Mouse (Mus musculus): ENCODE results near the gene Plekha3. TPM values are rescaled to one million over a fixed set of nuclear protein-coding genes. Genes with fewer than 3 reads are reported as not detected.
A peak's percentile ranks its signal among the peaks of the same experiment; 100 is the strongest.

The Plekha3 gene
- total and polyA plus RNA-seq, 3 experiments: 12.1 to 38.6 (median 30.0) TPM

GRCm38 (mm10) chr2:76643801-76644200 is 31.3 kb upstream of the Plekha3 start:
- dilution Hi-C loops (cut with MboI; ENCODE audit: extremely low pct_ligation_motif_present, extremely low pct_unique_long_range_greater_than_20kb, low sequenced_read_pairs) (no loop called here), in situ Hi-C loops (cut with MboI; ENCODE audit: low pct_ligation_motif_present, low pct_unique_long_range_greater_than_20kb, low sequenced_read_pairs) (no loop called here)
- DNase-seq (ENCODE audit: extremely low read depth): no peak
- peaks cover 0 to 11% of the 10 kb centered on the region in 2 experiments for H3K36me3 ChIP-seq (replicated peaks in 1 of 2; ENCODE audit: control insufficient read depth in 1 of 2, insufficient read depth in 1 of 2, low read length in 1 of 2)
- H3K27me3 ChIP-seq (replicated peaks): no peaks in the 10 kb centered on the region
- peaks cover 4 to 7% of the 10 kb centered on the region in 2 experiments; a peak in 3 of 4 replicates for H3K4me1 ChIP-seq (ENCODE audit: control insufficient read depth in 1 of 2, insufficient read depth in 2 of 2)
- H3K4me3 ChIP-seq (replicated peaks in 1 of 3; ENCODE audit: low read depth in 2 of 3, low read length in 2 of 3, poor library complexity in 1 of 3): no peak overlapping the region
- H3K4me2 ChIP-seq (ENCODE audit: insufficient read depth, low read depth, poor library complexity, severe bottlenecking): no peak overlapping the region
- H3K27ac ChIP-seq (ENCODE audit: insufficient read depth, low read depth): no peak overlapping the region
- TF ChIP-seq TBP (conservative IDR thresholded peaks at IDR 0.05; ENCODE audit: low read depth, low read length): no peak
- no peak overlapping the region for H3K9ac ChIP-seq (ENCODE audit: insufficient read depth, low read depth)
- H3K79me2 ChIP-seq (replicated peaks; ENCODE audit: control insufficient read depth, extremely low read depth, insufficient read depth, poor library complexity, severe bottlenecking): no peaks in the 10 kb centered on the region
- no peaks in the 10 kb centered on the region for H3K9me3 ChIP-seq (replicated peaks; ENCODE audit: low read length)

- dilution Hi-C loops (cut with MboI; ENCODE audit: extremely low pct_ligation_motif_present, extremely low pct_unique_long_range_greater_than_20kb, low sequenced_read_pairs): no loop called here
- Histone ChIP-seq H3K36me3 (replicated peaks in 1 of 2; ENCODE audit: control insufficient read depth in 1 of 2, insufficient read depth in 1 of 2, low read length in 1 of 2) (no peaks in the 10 kb centered on the region), H3K27me3 (replicated peaks) (no peaks in the 10 kb centered on the region), H3K4me3 (replicated peaks in 1 of 3; ENCODE audit: low read depth in 2 of 3, low read length in 2 of 3, poor library complexity in 1 of 3) (peak overlapping the region; percentile 54 to 86 (median 68)), H3K4me1 (ENCODE audit: control insufficient read depth in 1 of 2, insufficient read depth in 2 of 2) (peaks cover 4 to 7% of the 10 kb centered on the region in 2 experiments; a peak in 3 of 4 replicates), H3K9ac (ENCODE audit: insufficient read depth, low read depth) (peak overlapping the region; percentile 10; the same call in 1 of the 2 replicates), H3K79me2 (replicated peaks; ENCODE audit: control insufficient read depth, extremely low read depth, insufficient read depth, poor library complexity, severe bottlenecking) (no peaks in the 10 kb centered on the region), H3K4me2 (ENCODE audit: insufficient read depth, low read depth, poor library complexity, severe bottlenecking) (peak overlapping the region; percentile 84), H3K9me3 (replicated peaks; ENCODE audit: low read length) (no peaks in the 10 kb centered on the region), H3K27ac (ENCODE audit: insufficient read depth, low read depth) (no peak overlapping the region)
- in situ Hi-C loops (cut with MboI; ENCODE audit: low pct_ligation_motif_present, low pct_unique_long_range_greater_than_20kb, low sequenced_read_pairs): no loop called here
- TF ChIP-seq SIN3A (IDR thresholded peaks at IDR 0.05; ENCODE audit: low read length) (0 out of 2 replicates have a peak, but pooled peaks have one; percentile 2), ZC3H11A (IDR thresholded peaks at IDR 0.05; ENCODE audit: low read depth, low read length) (no peak), MXI1 (IDR thresholded peaks at IDR 0.05; ENCODE audit: low read depth, low read length) (peak; percentile 29; the same call in 1 of the 2 replicates)
- DNase-seq (ENCODE audit: extremely low read depth): no peak
Observed at GRCm38 (mm10) chr2:76647441-76647869, 27.6 kb upstream of the Plekha3 start.

GRCm38 (mm10) chr2:76647883-76648570 is 27.1 kb upstream of the Plekha3 start, which contains the start of the genes Prkra and Pjvk:
Prkra (minus strand) TSS chr2:76648015.
Pjvk (plus strand) TSS chr2:76648476.
- DNase-seq (ENCODE audit: extremely low read depth): peak; percentile 83
- no peaks in the 10 kb centered on the region for H3K79me2 ChIP-seq (replicated peaks; ENCODE audit: control insufficient read depth, extremely low read depth, insufficient read depth, poor library complexity, severe bottlenecking)
- no peaks in the 10 kb centered on the region for H3K36me3 ChIP-seq (replicated peaks in 1 of 2; ENCODE audit: control insufficient read depth in 1 of 2, insufficient read depth in 1 of 2, low read length in 1 of 2)
- no peak within 1 kb of the TSS for H3K27ac ChIP-seq (ENCODE audit: insufficient read depth, low read depth)
- H3K9ac ChIP-seq (ENCODE audit: insufficient read depth, low read depth): peak within 1 kb of the TSS; percentile 46
- peak within 1 kb of the TSS; percentile 84 for H3K4me2 ChIP-seq (ENCODE audit: insufficient read depth, low read depth, poor library complexity, severe bottlenecking)
- in situ Hi-C loops (cut with MboI; ENCODE audit: low pct_ligation_motif_present, low pct_unique_long_range_greater_than_20kb, low sequenced_read_pairs) (no loop called here), dilution Hi-C loops (cut with MboI; ENCODE audit: extremely low pct_ligation_motif_present, extremely low pct_unique_long_range_greater_than_20kb, low sequenced_read_pairs) (no loop called here)
- peak within 1 kb of the TSS; percentile 54 to 86 (median 68) for H3K4me3 ChIP-seq (replicated peaks in 1 of 3; ENCODE audit: low read depth in 2 of 3, low read length in 2 of 3, poor library complexity in 1 of 3)
- no peaks in the 10 kb centered on the region for H3K9me3 ChIP-seq (replicated peaks; ENCODE audit: low read length)
- peaks cover 4 to 7% of the 10 kb centered on the region in 2 experiments; a peak in 3 of 4 replicates for H3K4me1 ChIP-seq (ENCODE audit: control insufficient read depth in 1 of 2, insufficient read depth in 2 of 2)
- H3K27me3 ChIP-seq (replicated peaks): no peaks in the 10 kb centered on the region
- TF ChIP-seq CTCF (conservative IDR thresholded peaks at IDR 0.05 in 1 of 2, IDR thresholded peaks at IDR 0.05 in 1 of 2; ENCODE audit: low read depth in 2 of 2, low read length in 2 of 2): no peak
- 0 out of 2 replicates have a peak, but pooled peaks have one; percentile 44 for TF ChIP-seq MAZ (IDR thresholded peaks at IDR 0.05; ENCODE audit: low read depth, low read length)
- no peak for TF ChIP-seq TBP (conservative IDR thresholded peaks at IDR 0.05; ENCODE audit: low read depth, low read length)
- no peak for TF ChIP-seq UBTF (IDR thresholded peaks at IDR 0.05; ENCODE audit: low read depth, low read length)
- no peak for TF ChIP-seq IRF4 (IDR thresholded peaks at IDR 0.05; ENCODE audit: low read depth, low read length)
- no peak for TF ChIP-seq ETS1 (conservative IDR thresholded peaks at IDR 0.05; ENCODE audit: low read depth, low read length)
- TF ChIP-seq GABPA (IDR thresholded peaks at IDR 0.05; ENCODE audit: insufficient replicate concordance, low read depth, low read length): no peak
- TF ChIP-seq MXI1 (IDR thresholded peaks at IDR 0.05; ENCODE audit: low read depth, low read length): no peak; the same call in none of the 2 replicates
- no peak for TF ChIP-seq POLR2AphosphoS2 (IDR thresholded peaks at IDR 0.05; ENCODE audit: low read depth, low read length)
- 0 out of 2 replicates have a peak, but pooled peaks have one; percentile 29 for TF ChIP-seq NELFE (IDR thresholded peaks at IDR 0.05; ENCODE audit: low read depth, low read length)
- TF ChIP-seq ZKSCAN1 (IDR thresholded peaks at IDR 0.05; ENCODE audit: borderline replicate concordance, low read depth, low read length): no peak
- peak; percentile 51; the same call in 1 of the 2 replicates for TF ChIP-seq ELF1 (IDR thresholded peaks at IDR 0.05; ENCODE audit: low read depth, low read length)
- 0 out of 2 replicates have a peak, but pooled peaks have one; percentile 9 for TF ChIP-seq TCF12 (IDR thresholded peaks at IDR 0.05; ENCODE audit: low read depth, low read length)
- no peak for TF ChIP-seq ZNF384 (IDR thresholded peaks at IDR 0.05; ENCODE audit: low read depth, low read length)
- no peak for TF ChIP-seq MYC (IDR thresholded peaks at IDR 0.05; ENCODE audit: low read depth, low read length)
- TF ChIP-seq POLR2A (IDR thresholded peaks at IDR 0.05; ENCODE audit: low read depth, low read length): peak; percentile 37; the same call in 1 of the 2 replicates
